Mouse (Mus musculus) lung, postnatal 0 days (tissue): ENCODE measurements at regions not wholly inside any gene's neighbourhood (a gene's known extent, or its start where the extent isn't known, plus 50 kb on each side); places are given as distances from the start of the nearest gene placed in this dataset.

Experiments
- ATAC-seq: fragments of 200-750 bp; cut with Nextera tagmentation; 2 replicates; pipeline ENCODE4 v1.8.0; 2017; ENCODE audit warnings: moderate library complexity
- DNase-seq: peaks from one replicate; pipeline ENCODE4 v3.0.0-alpha.2; 2016; ENCODE audit warnings: low spot score
- H3K27ac ChIP-seq: fragments of 300-500 bp; sonication (generic); 2 replicates; pipeline ENCODE4 v1.5.1; 2014; ENCODE audit warnings: antibody characterized with exemption, mild to moderate bottlenecking, low read length, mixed read lengths
- H3K27me3 ChIP-seq: fragments of 300-500 bp; sonication (generic); replicated peaks from 2 replicates; pipeline ENCODE4 v1.6.1; 2014; ENCODE audit warnings: low read length, mixed read lengths; ENCODE audit not compliant: insufficient read depth
- H3K36me3 ChIP-seq: fragments of 300-500 bp; sonication (generic); 2 replicates; pipeline ENCODE4 v1.6.1; 2014; ENCODE audit warnings: low read length, mixed read lengths; ENCODE audit not compliant: insufficient read depth
- H3K4me1 ChIP-seq: fragments of 300-500 bp; sonication (generic); 2 replicates; pipeline ENCODE4 v1.6.1; 2014; ENCODE audit warnings: antibody characterized with exemption, low read depth, low read length, mixed read lengths; ENCODE audit not compliant: insufficient read depth
- H3K4me2 ChIP-seq: fragments of 300-500 bp; sonication (generic); replicated peaks from 2 replicates; pipeline ENCODE4 v1.6.1; 2014; ENCODE audit warnings: low read depth, mild to moderate bottlenecking, low read length, moderate library complexity, mixed read lengths
- H3K4me3 ChIP-seq: fragments of 300-500 bp; sonication (generic); 2 replicates; pipeline ENCODE4 v1.5.1; 2014; ENCODE audit warnings: low read depth, low read length
- H3K9ac ChIP-seq: fragments of 300-500 bp; sonication (generic); replicated peaks from 2 replicates; pipeline ENCODE4 v1.6.1; 2014; ENCODE audit warnings: low read depth, mild to moderate bottlenecking
- H3K9me3 ChIP-seq: fragments of 300-500 bp; sonication (generic); 2 replicates; pipeline ENCODE4 v1.6.1; 2016; ENCODE audit warnings: low read length, mixed read lengths
- CTCF ChIP-seq: IDR thresholded peaks from 2 replicates; pipeline ENCODE4 v1.5.1; 2016; ENCODE audit warnings: antibody characterized with exemption, mild to moderate bottlenecking
- EP300 ChIP-seq: IDR thresholded peaks from 2 replicates; pipeline ENCODE4 v1.6.1; 2016; ENCODE audit warnings: antibody characterized with exemption, mild to moderate bottlenecking, control low read depth
- WGBS: fragments of 180-500 bp; shearing (Covaris S2); extraction: QIAGEN DNeasy Blood & Tissue Kit; methylation state at CpG from one replicate; pipeline ENCODE4 v1.1.7; 2014; 5-methylcytosine and 5-hydroxymethylcytosine counted together

DNA sequence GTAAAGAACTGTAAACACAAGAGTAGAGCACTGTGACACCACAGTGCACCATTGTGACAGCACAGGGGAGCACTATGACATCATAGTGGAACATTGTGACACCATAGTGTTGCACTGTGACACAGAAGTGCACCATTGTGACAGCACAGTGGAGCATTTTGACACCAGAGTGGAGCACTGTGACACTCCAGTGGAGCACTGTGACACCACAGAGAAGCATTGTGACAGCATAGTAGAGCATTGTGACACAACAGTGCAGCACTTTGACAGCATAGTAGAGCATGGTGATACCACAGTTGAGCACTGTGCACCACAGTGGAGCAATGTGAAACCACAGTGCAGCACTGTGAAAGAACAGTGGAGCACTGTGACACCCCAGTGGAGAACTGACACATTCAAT, 2750.4 kb upstream of the Gm8797 start:
- Histone ChIP-seq H3K27me3 (no peaks in the 10 kb centered on the region), H3K27ac (no peak overlapping the region), H3K4me1 (no peaks in the 10 kb centered on the region), H3K9ac (no peak overlapping the region), H3K36me3 (no peaks in the 10 kb centered on the region), H3K9me3 (0 out of 2 replicates have a peak, but pooled peaks cover 4% of the 10 kb centered on the region), H3K4me2 (no peak overlapping the region), H3K4me3 (no peak overlapping the region)
- TF ChIP-seq CTCF, result no peak
- no peak for TF ChIP-seq EP300
- DNase-seq (no peak), ATAC-seq (0 out of 2 replicates have a peak, but pooled peaks have one; percentile 25)

DNA sequence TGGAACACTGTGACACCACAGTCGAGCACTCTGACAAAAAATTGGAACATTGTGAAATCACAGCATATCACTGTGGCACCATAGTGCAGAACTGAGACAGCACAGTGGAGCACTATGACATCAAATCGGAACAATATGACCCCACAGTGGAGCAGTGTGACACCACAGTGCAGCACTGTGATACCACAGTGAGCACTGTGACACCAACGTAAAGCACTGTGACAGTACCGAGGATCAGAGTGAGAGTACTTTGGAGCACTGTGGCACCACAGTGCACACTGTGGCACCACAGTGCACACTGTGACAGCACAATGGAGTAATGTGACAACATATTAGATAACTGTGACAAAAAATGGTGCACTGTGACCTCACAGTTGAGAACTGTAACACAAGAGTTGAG, 2749.4 kb upstream of the Gm8797 start:
- no peak for TF ChIP-seq CTCF
- TF ChIP-seq EP300, result no peak
- peaks cover 11% of the 10 kb centered on the region; the same call in 1 of the 2 replicates for H3K9me3 ChIP-seq
- no peak for ATAC-seq

DNA sequence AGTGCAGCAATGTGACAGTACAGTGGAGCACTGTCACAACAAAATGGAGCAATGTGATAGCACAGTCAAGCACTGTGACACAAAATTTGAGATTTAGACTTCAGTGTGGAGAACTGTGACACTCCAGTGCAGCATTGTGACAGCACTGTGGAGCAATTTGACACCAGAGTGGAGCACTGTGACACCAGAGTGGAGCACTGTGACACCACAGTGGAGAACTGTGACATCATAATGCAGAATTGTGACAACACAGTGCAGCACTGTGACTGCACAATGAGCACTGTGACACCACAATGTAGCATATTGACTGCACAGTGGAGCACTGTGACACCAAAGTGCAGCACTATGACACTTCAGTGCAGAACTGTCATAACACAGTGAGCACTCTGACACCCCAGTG, 2749.0 kb upstream of the Gm8797 start:
- Histone ChIP-seq H3K27me3 (no peaks in the 10 kb centered on the region), H3K4me1 (no peaks in the 10 kb centered on the region), H3K27ac (no peak overlapping the region), H3K9ac (no peak overlapping the region), H3K4me2 (no peak overlapping the region), H3K9me3 (peaks cover 11% of the 10 kb centered on the region; the same call in 1 of the 2 replicates), H3K4me3 (no peak overlapping the region), H3K36me3 (no peaks in the 10 kb centered on the region)
- TF ChIP-seq CTCF (no peak), EP300 (no peak)
- peak; percentile 52 for ATAC-seq
- no peak for DNase-seq

More for the DNA sequence above, 2749.4 kb upstream of the Gm8797 start:
- Histone ChIP-seq H3K27me3 (no peaks in the 10 kb centered on the region), H3K4me3 (no peak overlapping the region), H3K27ac (no peak overlapping the region), H3K4me2 (no peak overlapping the region), H3K36me3 (no peaks in the 10 kb centered on the region), H3K4me1 (no peaks in the 10 kb centered on the region), H3K9ac (no peak overlapping the region)
- WGBS, result 69% methylated on average over 4 of the region's 4 CpGs
- DNase-seq, result no peak

DNA sequence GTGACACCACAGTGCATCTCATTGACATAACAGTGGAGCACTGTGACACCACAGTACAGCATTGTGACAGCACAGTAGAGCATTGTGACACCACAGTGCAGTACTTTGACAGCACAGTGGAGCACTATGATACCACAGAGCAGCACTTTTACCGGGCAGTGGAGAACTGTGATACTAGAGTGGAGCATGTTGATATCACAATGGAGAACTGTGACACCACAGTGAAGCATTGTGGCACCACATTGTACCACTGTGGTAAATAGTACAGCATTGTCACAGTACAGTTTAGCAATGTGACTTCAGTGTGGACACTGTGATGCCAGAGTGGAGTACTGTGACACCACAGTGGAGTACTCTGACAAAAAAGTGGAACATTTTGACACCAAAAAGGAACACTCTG, 2747.2 kb upstream of the Gm8797 start:
- WGBS, result 79% methylated on average over 1 of the region's 1 CpGs
- Histone ChIP-seq H3K4me2 (no peak overlapping the region), H3K27me3 (no peaks in the 10 kb centered on the region), H3K9ac (no peak overlapping the region), H3K27ac (no peak overlapping the region), H3K36me3 (no peaks in the 10 kb centered on the region), H3K4me1 (no peaks in the 10 kb centered on the region), H3K9me3 (peaks cover 11% of the 10 kb centered on the region; the same call in 1 of the 2 replicates), H3K4me3 (no peak overlapping the region)
- TF ChIP-seq EP300 (no peak), CTCF (no peak)
- ATAC-seq (no peak), DNase-seq (no peak)

- DNase-seq (no peak), ATAC-seq (no peak)
- 59% methylated on average over 1 of the region's 1 CpGs for WGBS
- no peak overlapping the region for H3K4me3 ChIP-seq
- no peak for TF ChIP-seq CTCF
- TF ChIP-seq EP300, result no peak
- H3K27ac ChIP-seq, result no peak overlapping the region
- no peaks in the 10 kb centered on the region for H3K27me3 ChIP-seq
- no peaks in the 10 kb centered on the region for H3K4me1 ChIP-seq
- no peaks in the 10 kb centered on the region for H3K36me3 ChIP-seq
- H3K4me2 ChIP-seq, result no peak overlapping the region
- no peak overlapping the region for H3K9ac ChIP-seq
- H3K9me3 ChIP-seq, result peaks cover 7% of the 10 kb centered on the region; the same call in 1 of the 2 replicates
These were observed 2739.5 kb upstream of the Gm8797 start for GRCm38 (mm10) chr3:3011111-3011510.

- no peak overlapping the region for H3K9ac ChIP-seq
- H3K27me3 ChIP-seq, result no peaks in the 10 kb centered on the region
- no peaks in the 10 kb centered on the region for H3K4me1 ChIP-seq
- H3K9me3 ChIP-seq, result 0 out of 2 replicates have a peak, but pooled peaks cover 10% of the 10 kb centered on the region
- TF ChIP-seq EP300 (no peak), CTCF (no peak)
- ATAC-seq, result no peak
- H3K36me3 ChIP-seq, result no peaks in the 10 kb centered on the region
- H3K27ac ChIP-seq, result no peak overlapping the region
- H3K4me3 ChIP-seq, result no peak overlapping the region
- WGBS, result 81% methylated on average over 5 of the region's 5 CpGs
- DNase-seq, result no peak
- no peak overlapping the region for H3K4me2 ChIP-seq
These were observed 2737.7 kb upstream of the Gm8797 start for GRCm38 (mm10) chr3:3012951-3013350.

DNA sequence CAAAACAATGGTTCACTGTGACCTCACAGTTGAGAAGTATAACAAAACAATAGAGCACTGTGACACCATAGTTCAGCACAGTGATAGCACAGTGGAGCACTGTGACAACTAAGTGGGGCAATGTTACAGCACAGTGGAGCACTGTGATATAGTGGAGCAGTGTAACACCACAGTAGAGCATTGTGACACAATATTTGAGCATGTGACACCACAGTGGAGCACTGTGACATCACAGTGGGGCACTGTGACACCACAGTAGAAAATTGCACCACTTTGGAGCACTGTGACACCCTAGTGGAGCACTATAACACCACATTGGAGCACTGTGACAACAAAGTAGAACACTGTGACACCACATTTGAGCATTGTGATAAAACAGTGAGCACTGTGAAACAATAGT, 2735.6 kb upstream of the Gm8797 start:
- H3K9me3 ChIP-seq, result 0 out of 2 replicates have a peak, but pooled peaks cover 10% of the 10 kb centered on the region
- H3K4me2 ChIP-seq, result no peak overlapping the region
- TF ChIP-seq EP300 (no peak), CTCF (no peak)
- H3K9ac ChIP-seq, result no peak overlapping the region
- ATAC-seq (no peak), DNase-seq (no peak)
- H3K4me3 ChIP-seq, result no peak overlapping the region
- no peaks in the 10 kb centered on the region for H3K4me1 ChIP-seq
- H3K36me3 ChIP-seq, result no peaks in the 10 kb centered on the region
- H3K27me3 ChIP-seq, result no peaks in the 10 kb centered on the region
- H3K27ac ChIP-seq, result no peak overlapping the region
